Mouse (Mus musculus) ovary, postnatal 36 days (tissue): ENCODE measurements around the gene Hes1.

Source experiments
- DNase-seq: peaks from one replicate; pipeline ENCODE4 v3.0.0; 2022; ENCODE audit warnings: low spot score, mixed read lengths

Hes1 gene

GRCm38 (mm10) chr16:30050767-30051490, 13.3 kb upstream of the Hes1 start:
- no peak for DNase-seq

DNA sequence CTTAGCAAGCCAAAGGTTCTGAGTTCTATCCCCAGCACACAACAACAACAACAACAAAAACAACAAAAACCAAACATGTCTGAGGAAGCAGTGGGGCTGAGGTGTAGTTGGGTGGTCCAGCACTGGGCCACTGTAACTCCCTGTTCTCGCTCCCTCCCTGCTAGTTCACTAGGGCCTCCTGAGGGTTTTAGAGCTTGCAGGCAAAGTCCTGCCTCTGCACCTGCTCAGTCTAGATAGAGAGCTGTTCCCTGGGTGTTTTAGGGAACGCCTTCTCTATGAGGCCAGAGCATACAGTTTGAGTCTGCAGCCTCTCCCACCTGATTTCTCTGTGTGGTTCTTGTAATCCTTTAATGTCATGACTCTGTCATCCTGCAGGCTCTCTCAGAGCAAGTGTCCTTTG, 11.9 kb upstream of the Hes1 start:
- no peak for DNase-seq

DNA sequence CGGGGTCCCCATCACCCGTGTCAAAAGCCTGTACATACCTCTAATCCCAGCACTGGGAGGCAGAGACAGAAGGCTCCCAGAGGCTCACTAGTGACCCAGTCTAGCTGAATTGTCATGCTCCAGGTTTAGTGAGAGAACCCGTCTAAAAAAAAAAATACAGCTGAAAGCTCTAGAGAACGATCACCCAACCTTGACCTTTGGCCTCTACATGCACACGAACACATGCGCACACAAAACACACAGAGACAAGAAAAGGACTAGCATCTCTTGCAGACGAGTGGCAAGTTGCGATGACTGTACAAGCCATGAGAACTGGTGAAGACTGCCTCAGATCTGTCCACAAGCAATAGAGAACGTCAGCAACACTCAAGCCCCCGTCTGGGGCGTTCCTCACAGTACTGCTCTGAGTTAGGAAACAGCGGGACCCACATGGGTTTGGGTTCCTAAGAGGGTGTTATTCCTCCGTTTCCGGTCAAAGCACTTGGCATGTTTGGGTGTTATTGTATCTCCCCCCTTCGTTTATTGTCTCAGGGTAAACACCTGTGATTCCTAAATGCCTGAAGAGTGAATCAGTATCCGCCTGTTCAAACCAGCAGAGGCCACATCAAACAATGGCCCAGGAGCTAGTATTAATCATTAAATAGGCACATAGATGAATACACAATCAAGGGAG, 11.2 kb upstream of the Hes1 start:
- no peak for DNase-seq

GRCm38 (mm10) chr16:30054541-30054940, 9.6 kb upstream of the Hes1 start:
- no peak for DNase-seq

DNA sequence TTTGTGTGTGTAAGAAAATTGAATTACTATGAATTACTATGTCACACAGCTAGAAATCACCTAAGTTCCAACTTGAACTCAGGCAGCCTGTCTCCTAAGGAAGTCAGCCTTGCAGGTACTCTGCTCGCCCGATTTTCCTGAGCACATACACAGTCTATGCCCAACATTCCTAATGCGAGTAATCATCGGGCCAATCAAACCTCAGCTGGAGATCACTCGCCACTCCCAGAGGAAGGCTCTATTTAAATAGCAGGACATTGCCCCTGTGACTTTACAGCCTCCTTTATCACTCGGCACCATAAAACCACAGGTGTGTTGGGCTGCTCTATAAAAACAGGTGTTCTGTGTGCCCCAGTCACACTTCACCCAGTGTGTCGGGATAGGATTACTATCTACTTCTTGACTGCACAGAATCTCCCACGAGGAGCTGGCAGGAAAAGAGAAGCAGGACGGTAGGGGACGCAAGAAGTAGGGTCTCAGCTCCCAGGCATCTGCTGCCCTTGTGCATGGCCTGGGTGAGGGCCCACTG, 8.8 kb upstream of the Hes1 start:
- DNase-seq: no peak

GRCm38 (mm10) chr16:30055927-30056326, 8.3 kb upstream of the Hes1 start:
- no peak for DNase-seq

- DNase-seq: no peak
Observed at GRCm38 (mm10) chr16:30056906-30057305, 7.3 kb upstream of the Hes1 start.

- peak; percentile 39 for DNase-seq
Observed at GRCm38 (mm10) chr16:30058974-30059717, 5.0 kb upstream of the Hes1 start.

GRCm38 (mm10) chr16:30060412-30060811, 3.8 kb upstream of the Hes1 start:
- peak; percentile 32 for DNase-seq

GRCm38 (mm10) chr16:30062242-30063030, 1.7 kb upstream of the Hes1 start:
- no peak for DNase-seq

GRCm38 (mm10) chr16:30063121-30063881, 883 bp upstream of the Hes1 start:
- DNase-seq: peak; percentile 70

GRCm38 (mm10) chr16:30064613-30065012, 429 bp downstream of the Hes1 start:
- no peak for DNase-seq

DNA sequence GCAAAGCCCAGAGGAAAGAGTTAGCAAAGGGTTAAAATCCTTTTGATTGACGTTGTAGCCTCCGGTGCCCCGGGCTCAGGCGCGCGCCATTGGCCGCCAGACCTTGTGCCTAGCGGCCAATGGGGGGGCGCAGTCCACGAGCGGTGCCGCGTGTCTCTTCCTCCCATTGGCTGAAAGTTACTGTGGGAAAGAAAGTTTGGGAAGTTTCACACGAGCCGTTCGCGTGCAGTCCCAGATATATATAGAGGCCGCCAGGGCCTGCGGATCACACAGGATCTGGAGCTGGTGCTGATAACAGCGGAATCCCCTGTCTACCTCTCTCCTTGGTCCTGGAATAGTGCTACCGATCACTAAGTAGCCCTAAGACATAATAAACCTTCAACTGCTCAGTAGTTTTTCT, 893 bp downstream of the Hes1 start:
- DNase-seq: peak; percentile 89

DNA sequence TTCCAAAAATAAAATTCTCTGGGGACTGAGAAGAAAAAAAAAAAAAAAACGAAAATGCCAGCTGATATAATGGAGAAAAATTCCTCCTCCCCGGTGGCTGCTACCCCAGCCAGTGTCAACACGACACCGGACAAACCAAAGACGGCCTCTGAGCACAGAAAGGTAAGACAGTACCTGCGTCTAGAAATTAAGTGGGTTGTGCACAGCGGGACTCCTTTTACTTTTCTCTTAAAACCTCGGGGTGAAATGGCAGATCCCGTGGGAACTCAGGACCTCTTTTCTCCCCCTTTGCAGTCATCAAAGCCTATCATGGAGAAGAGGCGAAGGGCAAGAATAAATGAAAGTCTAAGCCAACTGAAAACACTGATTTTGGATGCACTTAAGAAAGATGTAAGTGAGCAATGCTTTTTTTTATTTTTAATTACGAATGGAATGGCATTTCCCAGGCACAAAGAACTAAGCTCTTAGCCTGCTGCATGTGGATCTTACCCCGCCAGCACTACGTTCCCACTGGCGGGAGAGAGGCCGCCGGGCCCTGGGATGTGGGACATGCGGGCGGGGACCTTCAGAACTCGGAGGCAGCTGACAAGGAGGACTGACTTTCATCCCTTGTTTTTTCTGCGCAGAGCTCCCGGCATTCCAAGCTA, 1.5 kb downstream of the Hes1 start:
- DNase-seq: no peak

DNA sequence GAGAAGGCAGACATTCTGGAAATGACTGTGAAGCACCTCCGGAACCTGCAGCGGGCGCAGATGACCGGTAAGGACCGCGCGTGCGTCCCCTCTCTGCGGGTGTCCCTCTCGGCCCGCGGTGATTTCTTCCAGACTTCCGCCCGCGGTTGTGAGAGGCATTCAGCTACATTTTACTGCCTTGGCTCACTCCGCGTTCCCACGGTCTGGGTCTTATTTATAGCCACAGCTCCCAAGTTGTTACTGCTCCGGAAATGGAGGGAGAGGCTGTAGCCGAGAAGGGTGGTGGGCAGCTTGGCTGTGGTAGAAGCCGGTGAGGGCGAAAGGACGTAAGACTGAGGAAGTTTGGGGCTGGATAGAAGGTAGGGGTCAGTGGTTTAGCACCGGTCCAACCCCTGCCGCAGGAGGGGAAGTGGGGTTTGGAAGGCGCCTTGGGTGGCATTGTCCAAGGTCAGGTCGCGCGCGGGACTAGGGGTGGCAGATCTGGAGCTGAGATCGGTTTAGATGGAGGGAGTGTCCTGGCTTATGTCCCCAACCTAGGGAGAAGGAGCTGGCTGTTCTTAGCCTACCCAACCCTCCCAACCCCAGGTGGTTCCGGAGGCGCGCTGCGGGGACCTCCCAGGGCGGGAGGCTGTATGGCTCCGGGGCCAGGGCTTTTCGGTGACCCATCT, 2.1 kb downstream of the Hes1 start:
- DNase-seq: peak; percentile 55

DNA sequence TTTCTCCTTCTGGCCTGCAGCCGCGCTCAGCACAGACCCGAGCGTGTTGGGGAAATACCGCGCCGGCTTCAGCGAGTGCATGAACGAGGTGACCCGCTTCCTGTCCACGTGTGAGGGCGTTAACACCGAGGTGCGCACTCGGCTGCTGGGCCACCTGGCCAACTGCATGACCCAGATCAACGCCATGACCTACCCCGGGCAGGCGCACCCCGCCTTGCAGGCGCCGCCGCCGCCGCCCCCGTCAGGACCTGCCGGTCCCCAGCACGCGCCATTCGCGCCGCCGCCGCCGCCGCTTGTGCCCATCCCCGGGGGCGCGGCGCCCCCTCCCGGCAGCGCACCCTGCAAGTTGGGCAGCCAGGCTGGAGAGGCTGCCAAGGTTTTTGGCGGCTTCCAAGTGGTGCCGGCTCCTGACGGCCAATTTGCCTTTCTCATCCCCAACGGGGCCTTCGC, 2.7 kb downstream of the Hes1 start:
- DNase-seq: peak; percentile 92

- DNase-seq: peak; percentile 41
Observed at GRCm38 (mm10) chr16:30068041-30069020, 4.1 kb downstream of the Hes1 start.

- DNase-seq: no peak
Observed at GRCm38 (mm10) chr16:30069580-30069949, 5.4 kb downstream of the Hes1 start.
